Mouse (Mus musculus) embryonic fibroblast, embryonic 13.5 days (primary cell): ENCODE results near the gene Anks3. TPM values are rescaled to one million over a fixed set of nuclear protein-coding genes. Genes with fewer than 3 reads are reported as not detected.
A peak's percentile ranks its signal among the peaks of the same experiment; 100 is the strongest.

Experiments
- H3K27ac ChIP-seq: 2 replicates; pipeline ENCODE4 v1.5.1; 2012; ENCODE audit warnings: low read length, control low read depth, inconsistent platforms; ENCODE audit not compliant: insufficient read depth
- H3K4me1 ChIP-seq: 2 replicates; pipeline ENCODE4 v1.6.1; 2011; ENCODE audit warnings: low read length; ENCODE audit not compliant: control insufficient read depth, insufficient read depth
- H3K4me3 ChIP-seq: 2 replicates; pipeline ENCODE4 v1.5.1; 2011; ENCODE audit warnings: mild to moderate bottlenecking, control low read depth, low read length; ENCODE audit not compliant: insufficient read depth
- CTCF ChIP-seq: IDR thresholded peaks from 2 replicates; pipeline ENCODE4 v1.5.1; 2011; ENCODE audit warnings: mild to moderate bottlenecking, control low read depth, low read length, moderate library complexity, borderline replicate concordance; ENCODE audit not compliant: insufficient read depth
- POLR2A ChIP-seq: IDR thresholded peaks from 2 replicates; pipeline ENCODE4 v1.6.1; 2011; ENCODE audit warnings: low read depth, mild to moderate bottlenecking, control low read depth, low read length, moderate library complexity
- polyA plus RNA-seq: library from polyadenylated mRNA; stranded (reverse); fragments of >200 nt; gene quantifications from 2 replicates; pipeline ENCODE4 v1.2.4, GENCODE M21; 2011; ENCODE audit warnings: low read depth; ENCODE audit not compliant: missing spikeins, insufficient read length

Anks3 gene
- polyA plus RNA-seq, 1 experiment: 41.4 TPM

GRCm38 (mm10) chr16:4943431-4943830, 20.6 kb downstream of the Anks3 start:
- Histone ChIP-seq H3K4me1 (no peaks in the 10 kb centered on the region), H3K27ac (no peak overlapping the region), H3K4me3 (no peak overlapping the region)
- no peak for TF ChIP-seq POLR2A
- no peak for TF ChIP-seq CTCF

- Histone ChIP-seq H3K4me3 (no peak overlapping the region), H3K27ac (no peak overlapping the region)
- TF ChIP-seq CTCF: no peak
- TF ChIP-seq POLR2A: no peak
Measured at GRCm38 (mm10) chr16:4942868-4943267, 21.1 kb downstream of the Anks3 start.

GRCm38 (mm10) chr16:4941016-4941415, 23.0 kb downstream of the Anks3 start:
- H3K4me1 ChIP-seq: no peaks in the 10 kb centered on the region
- no peak overlapping the region for H3K4me3 ChIP-seq
- no peak overlapping the region for H3K27ac ChIP-seq
- TF ChIP-seq CTCF (no peak), POLR2A (no peak)

More at GRCm38 (mm10) chr16:4942868-4943267, 21.1 kb downstream of the Anks3 start:
- H3K4me1 ChIP-seq: no peaks in the 10 kb centered on the region

GRCm38 (mm10) chr16:4940311-4940850, 23.6 kb downstream of the Anks3 start:
- Histone ChIP-seq H3K27ac (no peak overlapping the region), H3K4me3 (no peak overlapping the region), H3K4me1 (no peaks in the 10 kb centered on the region)
- TF ChIP-seq POLR2A (no peak), CTCF (no peak)

GRCm38 (mm10) chr16:4939412-4939811, 24.6 kb downstream of the Anks3 start:
- no peak overlapping the region for H3K27ac ChIP-seq
- no peaks in the 10 kb centered on the region for H3K4me1 ChIP-seq
- TF ChIP-seq CTCF: no peak
- peak; percentile 81 for TF ChIP-seq POLR2A
- peak overlapping the region; percentile 71 for H3K4me3 ChIP-seq

- Histone ChIP-seq H3K4me1 (no peaks in the 10 kb centered on the region), H3K4me3 (peak overlapping the region; percentile 71), H3K27ac (no peak overlapping the region)
- TF ChIP-seq POLR2A (peak; percentile 93), CTCF (no peak)
Measured at GRCm38 (mm10) chr16:4938989-4939388, 25.0 kb downstream of the Anks3 start.

- Histone ChIP-seq H3K27ac (no peak within 1 kb of the TSS), H3K4me1 (no peaks in the 10 kb centered on the region), H3K4me3 (peak within 1 kb of the TSS; percentile 71)
- TF ChIP-seq POLR2A: no peak
- TF ChIP-seq CTCF: no peak
Measured at GRCm38 (mm10) chr16:4938461-4938860, 25.5 kb downstream of the Anks3 start, which contains the start of gene Nudt16l1. Nudt16l1 (plus strand) TSS chr16:4938761.

GRCm38 (mm10) chr16:4937351-4938190, 26.4 kb downstream of the Anks3 start:
- Histone ChIP-seq H3K4me3 (no peak overlapping the region), H3K4me1 (no peaks in the 10 kb centered on the region), H3K27ac (no peak overlapping the region)
- TF ChIP-seq POLR2A (no peak), CTCF (no peak)

GRCm38 (mm10) chr16:4935931-4936703, 27.9 kb downstream of the Anks3 start:
- TF ChIP-seq CTCF (no peak), POLR2A (no peak)
- no peak overlapping the region for H3K27ac ChIP-seq
- H3K4me3 ChIP-seq: no peak overlapping the region
- H3K4me1 ChIP-seq: no peaks in the 10 kb centered on the region
